Mouse (Mus musculus): ENCODE data around the gene Fcamr. TPM values are rescaled to one million over a fixed set of nuclear protein-coding genes. Genes with fewer than 3 reads are reported as not detected.

The Fcamr gene
- total RNA-seq, 2 experiments from 2014 or later = not detected

DNA sequence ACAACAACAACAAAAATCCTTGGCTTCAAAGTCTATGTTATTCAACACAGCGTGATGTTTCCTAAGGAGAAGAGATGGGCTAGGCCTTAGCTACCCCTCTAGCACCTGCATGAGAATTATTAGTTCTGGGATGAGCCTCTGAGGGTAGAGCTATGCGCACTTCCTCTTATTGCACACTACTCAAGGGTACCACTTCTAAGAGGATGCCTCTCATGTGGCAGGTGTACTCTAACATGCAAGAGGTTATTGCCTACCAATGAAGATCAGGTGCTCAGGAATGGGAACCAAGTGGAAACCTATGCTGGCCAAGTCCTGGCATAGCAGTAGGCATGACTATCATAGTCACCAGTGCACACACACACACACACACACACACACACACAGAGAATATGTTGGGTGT is 1.3 kb upstream of the Fcamr start:
- no peak for ATAC-seq (replicated peaks; ENCODE audit: low FRiP score, poor library complexity, severe bottlenecking)

DNA sequence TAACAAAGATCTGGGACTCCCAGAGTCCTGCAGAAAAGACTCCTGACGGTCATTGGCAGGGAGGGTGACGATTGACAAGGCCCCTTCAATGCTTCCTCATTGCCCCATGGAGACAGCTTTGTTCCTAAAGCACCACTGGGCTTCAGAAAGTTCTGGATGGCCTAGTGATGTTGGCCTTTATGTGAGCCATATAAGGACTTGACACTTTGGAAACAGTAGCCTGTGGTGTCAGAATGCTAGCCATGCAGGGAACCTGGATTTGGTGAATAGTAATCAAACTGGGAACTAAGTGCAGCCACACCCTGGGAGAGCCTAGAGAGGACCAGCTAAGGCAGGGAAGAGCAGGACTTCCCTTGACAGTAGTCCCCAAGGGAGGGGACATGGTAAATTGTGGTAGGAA is 809 bp downstream of the Fcamr start:
- no peak for ATAC-seq (replicated peaks; ENCODE audit: low FRiP score, poor library complexity, severe bottlenecking)

- ATAC-seq (replicated peaks; ENCODE audit: low FRiP score, poor library complexity, severe bottlenecking) = no peak
Measured at GRCm38 (mm10) chr1:130802976-130803375, 2.3 kb downstream of the Fcamr start.

GRCm38 (mm10) chr1:130804279-130804678 is 3.6 kb downstream of the Fcamr start:
- no peak for ATAC-seq (replicated peaks; ENCODE audit: low FRiP score, poor library complexity, severe bottlenecking)

DNA sequence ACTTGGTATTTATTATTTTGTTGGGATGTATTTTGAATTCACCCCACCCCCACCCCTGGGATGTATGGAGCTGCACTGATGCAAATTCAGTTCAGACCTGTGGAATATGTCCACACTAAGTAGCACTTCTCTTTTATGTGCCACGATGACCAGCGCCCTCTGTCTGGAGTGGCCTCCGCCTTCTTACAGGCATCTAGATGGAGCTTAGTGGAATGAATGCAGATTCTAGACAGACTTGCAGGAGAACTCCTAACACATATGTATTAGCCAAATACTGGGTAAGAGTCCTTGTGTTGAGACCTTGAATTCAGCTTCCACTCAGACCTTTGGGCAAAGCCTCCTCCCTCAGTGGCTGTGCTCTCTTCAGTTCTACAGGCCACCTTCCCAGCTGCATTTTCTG is 10.2 kb downstream of the Fcamr start:
- ATAC-seq (replicated peaks; ENCODE audit: low FRiP score, poor library complexity, severe bottlenecking) = no peak

- ATAC-seq (replicated peaks; ENCODE audit: low FRiP score, poor library complexity, severe bottlenecking) = no peak
Measured at GRCm38 (mm10) chr1:130811316-130811715, 10.6 kb downstream of the Fcamr start.

DNA sequence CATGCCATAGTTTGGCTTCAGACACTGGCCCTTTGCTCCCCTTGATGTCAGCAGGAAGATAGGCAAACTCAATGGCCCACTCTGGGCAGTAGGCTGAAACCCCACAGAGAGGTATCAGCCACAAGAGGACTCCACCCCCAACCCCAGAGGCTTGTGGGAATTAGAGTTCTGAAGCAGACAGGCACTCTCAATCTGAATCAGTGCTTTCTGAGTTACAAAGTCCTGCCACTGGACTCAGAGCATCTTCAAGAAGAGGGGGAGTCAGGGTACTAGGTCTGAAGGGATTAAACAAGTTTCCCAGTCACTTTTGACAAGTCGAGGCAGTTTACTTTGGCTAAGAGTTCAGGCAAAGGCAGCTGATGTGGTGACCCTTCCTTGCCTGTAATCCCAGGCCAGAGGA is 19.0 kb downstream of the Fcamr start:
- no peak for ATAC-seq (replicated peaks; ENCODE audit: low FRiP score, poor library complexity, severe bottlenecking)

- ATAC-seq (replicated peaks; ENCODE audit: low FRiP score, poor library complexity, severe bottlenecking) = no peak
Measured at GRCm38 (mm10) chr1:130820316-130821148, 19.8 kb downstream of the Fcamr start.

DNA sequence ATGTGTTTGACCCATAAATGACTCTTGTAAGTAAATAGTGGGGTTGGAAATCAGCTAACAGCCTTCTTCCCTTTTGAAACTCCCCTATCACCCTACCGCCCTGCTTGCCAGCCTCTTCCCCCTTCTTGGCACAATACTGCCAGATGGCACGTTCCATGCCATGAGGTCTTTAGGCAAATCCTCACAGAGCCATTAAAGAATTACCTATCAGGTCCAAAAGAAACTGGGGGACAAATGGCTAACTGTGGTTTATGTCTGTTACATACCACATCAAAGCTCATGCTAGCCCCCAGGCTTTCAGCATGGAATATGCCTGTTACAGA is 20.4 kb downstream of the Fcamr start:
- ATAC-seq (replicated peaks; ENCODE audit: low FRiP score, poor library complexity, severe bottlenecking) = no peak

DNA sequence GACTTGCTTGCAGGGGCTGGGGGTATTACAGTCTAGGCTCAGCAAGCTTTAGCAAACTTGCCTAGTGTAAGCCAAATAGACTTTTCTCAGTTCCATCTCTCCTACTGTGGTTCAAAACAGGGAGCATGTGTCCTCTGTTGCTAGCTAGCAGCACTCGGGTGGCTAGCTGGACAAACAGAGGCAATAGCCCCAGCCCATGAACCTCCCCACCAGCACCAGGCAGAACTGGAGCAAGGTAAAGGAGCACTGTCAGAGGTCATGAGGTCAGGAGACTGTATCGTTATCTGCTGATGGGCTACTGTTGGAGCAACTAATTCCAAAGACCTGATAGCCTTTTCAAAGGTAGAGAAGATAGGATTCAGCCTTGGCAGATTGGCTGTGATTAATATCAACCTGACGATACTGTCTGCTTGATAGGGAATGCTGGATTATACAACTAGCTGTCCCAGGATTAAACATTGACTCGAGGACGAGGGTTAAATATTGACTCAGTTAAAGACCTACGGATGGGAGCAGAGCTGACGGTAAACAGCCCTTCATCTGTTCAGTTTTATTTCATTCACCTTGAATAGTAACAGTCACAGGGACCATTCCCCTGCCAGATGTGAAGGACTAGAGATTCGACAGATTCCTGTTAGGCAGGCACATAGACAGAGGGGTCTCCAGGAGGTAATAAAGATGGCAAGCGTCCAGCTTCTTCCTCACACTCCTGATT is 21.4 kb downstream of the Fcamr start:
- ATAC-seq (replicated peaks; ENCODE audit: low FRiP score, poor library complexity, severe bottlenecking) = no peak

DNA sequence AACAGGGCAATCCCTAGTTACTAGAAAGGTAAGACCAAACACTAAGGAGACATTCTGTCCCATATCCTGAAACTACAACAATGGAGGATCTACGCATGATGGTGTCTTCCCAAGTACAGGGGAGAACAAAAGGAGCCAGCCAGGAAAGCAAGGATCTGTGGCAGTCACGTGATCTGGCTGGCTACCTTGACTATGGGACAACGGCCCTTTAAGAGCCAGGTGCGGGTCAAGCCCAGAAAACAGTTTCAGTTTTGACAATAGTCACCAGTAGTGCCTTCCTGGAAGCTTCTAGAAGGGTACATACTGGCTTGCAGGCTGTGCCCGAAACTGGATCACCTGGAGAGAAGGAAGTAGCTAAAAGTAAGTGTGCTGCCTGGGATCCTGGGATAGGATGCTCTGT is 25.7 kb downstream of the Fcamr start, which contains the start of gene Pigr:
Gene Pigr (plus strand): TSS at position 237 of the 400 bp plus-strand sequence.
- no peak for ATAC-seq (replicated peaks; ENCODE audit: low FRiP score, poor library complexity, severe bottlenecking)

DNA sequence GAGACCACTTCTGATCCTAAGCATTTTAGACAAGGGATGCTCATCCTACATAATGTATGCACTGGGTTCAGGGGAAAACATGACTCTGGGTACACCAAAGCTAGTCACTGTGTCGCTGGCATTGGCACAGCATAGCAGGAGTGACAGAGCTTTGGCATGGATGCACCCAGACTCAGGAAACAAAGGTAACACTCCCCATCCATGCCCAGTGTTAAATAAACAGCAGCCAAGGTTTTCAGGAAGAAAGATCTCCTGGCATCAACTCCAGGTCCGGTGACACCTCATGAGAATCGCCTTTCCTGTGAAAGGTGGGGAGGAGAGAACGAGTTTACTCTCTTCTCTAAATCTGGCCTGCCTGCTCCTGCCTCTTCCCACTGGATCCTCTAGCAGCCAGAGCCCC is 28.0 kb downstream of the Fcamr start:
- ATAC-seq (replicated peaks; ENCODE audit: low FRiP score, poor library complexity, severe bottlenecking) = no peak

- ATAC-seq (replicated peaks; ENCODE audit: low FRiP score, poor library complexity, severe bottlenecking) = no peak
Measured at GRCm38 (mm10) chr1:130829906-130830830, 29.5 kb downstream of the Fcamr start.

- ATAC-seq (replicated peaks; ENCODE audit: low FRiP score, poor library complexity, severe bottlenecking) = no peak
Measured at GRCm38 (mm10) chr1:130832230-130833149, 31.8 kb downstream of the Fcamr start.

DNA sequence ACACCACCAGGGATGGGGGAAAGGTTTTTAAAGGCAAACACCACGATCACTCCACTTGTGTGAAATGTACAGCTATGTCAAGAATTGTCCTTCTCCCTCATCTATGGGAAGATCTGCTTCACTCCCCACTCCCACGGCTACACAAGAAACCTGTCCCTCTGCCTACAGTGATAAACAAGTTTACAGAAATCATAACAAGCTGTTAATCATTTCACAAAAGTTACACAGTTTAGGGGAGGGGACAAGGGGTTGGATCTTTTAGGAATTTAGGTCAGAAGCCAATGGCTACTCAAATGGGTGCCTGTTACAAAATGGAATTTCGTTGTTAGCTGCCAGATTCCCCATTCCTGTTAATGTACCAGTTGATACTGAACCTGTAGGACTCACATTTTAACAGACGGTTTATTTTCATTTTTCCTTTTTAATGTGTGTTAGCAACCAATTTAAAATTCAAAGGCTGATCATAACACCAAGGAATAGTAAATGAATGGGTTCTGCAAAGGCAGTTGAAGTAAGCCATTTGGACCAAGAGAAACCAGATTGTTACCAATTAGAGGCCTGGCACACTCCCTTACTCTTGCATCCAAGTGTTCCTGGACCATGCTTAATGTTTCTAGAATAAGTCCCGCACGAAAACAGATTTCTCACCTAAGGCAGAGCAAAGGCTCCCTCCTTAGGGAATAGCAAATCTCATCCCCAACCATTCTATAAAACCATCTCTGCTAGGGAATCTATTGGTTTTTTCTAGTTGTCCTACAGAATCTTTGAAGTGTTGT is 34.6 kb downstream of the Fcamr start:
- ATAC-seq (replicated peaks; ENCODE audit: low FRiP score, poor library complexity, severe bottlenecking) = no peak

GRCm38 (mm10) chr1:130838288-130838687 is 37.6 kb downstream of the Fcamr start:
- ATAC-seq (replicated peaks; ENCODE audit: low FRiP score, poor library complexity, severe bottlenecking) = no peak

- no peak for ATAC-seq (replicated peaks; ENCODE audit: low FRiP score, poor library complexity, severe bottlenecking)
Measured at GRCm38 (mm10) chr1:130840599-130841379, 40.1 kb downstream of the Fcamr start.

- no peak for ATAC-seq (replicated peaks; ENCODE audit: low FRiP score, poor library complexity, severe bottlenecking)
Measured at GRCm38 (mm10) chr1:130841621-130842020, 40.9 kb downstream of the Fcamr start.
